Mouse (Mus musculus) CH12.LX (cell line): ENCODE data around the gene Dnttip2. TPM values are rescaled to one million over a fixed set of nuclear protein-coding genes. Genes with fewer than 3 reads are reported as not detected.

Experiments used
- DNase-seq: peaks from one replicate; pipeline ENCODE4 v3.0.0-alpha.2; 2013; ENCODE audit errors: extremely low read depth
- H3K27ac ChIP-seq: 2 replicates; pipeline ENCODE4 v1.5.1; 2012; ENCODE audit warnings: low read depth, mild to moderate bottlenecking, control low read depth, moderate library complexity; ENCODE audit not compliant: insufficient read depth
- H3K27me3 ChIP-seq: replicated peaks from 2 replicates; pipeline ENCODE3; 2012; ENCODE audit warnings: inconsistent platforms
- H3K36me3 ChIP-seq, 2 experiments: replicated peaks in 1 of 2; 2 replicates each; pipeline versions ENCODE3 to v1.6.1; 2012; ENCODE audit warnings: inconsistent platforms in 1 of 2, low read length in 1 of 2, mild to moderate bottlenecking in 1 of 2, mixed read lengths in 1 of 2, moderate library complexity in 1 of 2; ENCODE audit not compliant: control insufficient read depth in 1 of 2, insufficient read depth in 1 of 2
- H3K4me1 ChIP-seq, 2 experiments: 2 replicates each; pipeline ENCODE4 v1.6.1; 2012; ENCODE audit warnings: inconsistent platforms in 1 of 2, moderate library complexity in 1 of 2; ENCODE audit not compliant: insufficient read depth in 2 of 2, control insufficient read depth in 1 of 2
- H3K4me2 ChIP-seq: 2 replicates; pipeline ENCODE4 v1.6.1; 2012; ENCODE audit warnings: low read depth, mild to moderate bottlenecking, control low read depth; ENCODE audit not compliant: poor library complexity, insufficient read depth, severe bottlenecking
- H3K4me3 ChIP-seq, 3 experiments: fragments of 150-350 bp in 1 of 3; sonication (generic) in 1 of 3; replicated peaks in 1 of 3; 2 replicates each; pipeline versions ENCODE3 to v1.5.1; 2011 to 2012; ENCODE audit warnings: low read depth in 2 of 3, low read length in 2 of 3, mild to moderate bottlenecking in 2 of 3, moderate library complexity in 2 of 3, control low read depth in 1 of 3, improper control_type of control experiment in 1 of 3, inconsistent platforms in 1 of 3, mixed read lengths in 1 of 3; ENCODE audit not compliant: poor library complexity in 1 of 3
- H3K79me2 ChIP-seq: replicated peaks from 2 replicates; pipeline ENCODE4 v1.6.1; 2012; ENCODE audit warnings: mild to moderate bottlenecking, moderate library complexity; ENCODE audit not compliant: control insufficient read depth, poor library complexity, insufficient read depth, severe bottlenecking; ENCODE audit errors: extremely low read depth
- H3K9ac ChIP-seq: 2 replicates; pipeline ENCODE4 v1.6.1; 2012; ENCODE audit warnings: low read depth, mild to moderate bottlenecking, control low read depth, moderate library complexity; ENCODE audit not compliant: insufficient read depth
- H3K9me3 ChIP-seq: replicated peaks from 2 replicates; pipeline ENCODE3; 2012; ENCODE audit warnings: low read length, inconsistent platforms, mixed read lengths
- BHLHE40 ChIP-seq: IDR thresholded peaks from 2 replicates; pipeline ENCODE4 v1.6.1; 2011; ENCODE audit warnings: mild to moderate bottlenecking, low read depth, low read length, improper control_type of control experiment
- CHD1 ChIP-seq: IDR thresholded peaks from 2 replicates; pipeline ENCODE4 v1.6.1; 2012; ENCODE audit warnings: low read depth, low read length, improper control_type of control experiment, inconsistent platforms
- CHD2 ChIP-seq: IDR thresholded peaks from 2 replicates; pipeline ENCODE4 v1.6.1; 2011; ENCODE audit warnings: low read length, improper control_type of control experiment
- CTCF ChIP-seq, 2 experiments: IDR thresholded peaks in 1 of 2; conservative IDR thresholded peaks in 1 of 2; 2 replicates each; pipeline ENCODE4 v1.5.1; 2011 to 2012; ENCODE audit warnings: low read depth in 2 of 2, low read length in 2 of 2, improper control_type of control experiment in 1 of 2, inconsistent platforms in 1 of 2, mild to moderate bottlenecking in 1 of 2, moderate library complexity in 1 of 2
- E2F4 ChIP-seq: IDR thresholded peaks from 2 replicates; pipeline ENCODE4 v1.6.1; 2011; ENCODE audit warnings: low read depth, low read length, improper control_type of control experiment; ENCODE audit not compliant: insufficient replicate concordance
- EP300 ChIP-seq: IDR thresholded peaks from 2 replicates; pipeline ENCODE4 v1.6.1; 2011; ENCODE audit warnings: low read length, improper control_type of control experiment
- GABPA ChIP-seq: IDR thresholded peaks from 2 replicates; pipeline ENCODE4 v1.6.1; 2012; ENCODE audit warnings: low read depth, low read length, improper control_type of control experiment, inconsistent platforms; ENCODE audit not compliant: insufficient replicate concordance
- JUN ChIP-seq: IDR thresholded peaks from 2 replicates; pipeline ENCODE4 v1.6.1; 2011; ENCODE audit warnings: low read depth, mild to moderate bottlenecking, low read length, improper control_type of control experiment, moderate library complexity; ENCODE audit not compliant: insufficient read depth
- JUND ChIP-seq: conservative IDR thresholded peaks from 2 replicates; pipeline ENCODE4 v1.6.1; 2011; ENCODE audit warnings: low read depth, low read length, improper control_type of control experiment
- KAT2A ChIP-seq: IDR thresholded peaks from 2 replicates; pipeline ENCODE4 v1.6.1; 2012; ENCODE audit warnings: low read length, improper control_type of control experiment, inconsistent platforms; ENCODE audit not compliant: insufficient replicate concordance
- MAFK ChIP-seq: IDR thresholded peaks from 2 replicates; pipeline ENCODE4 v1.6.1; 2011; ENCODE audit warnings: low read length, improper control_type of control experiment; ENCODE audit not compliant: insufficient replicate concordance
- MAX ChIP-seq: IDR thresholded peaks from 2 replicates; pipeline ENCODE4 v1.6.1; 2011; ENCODE audit warnings: low read length, improper control_type of control experiment
- MAZ ChIP-seq: IDR thresholded peaks from 2 replicates; pipeline ENCODE4 v1.6.1; 2012; ENCODE audit warnings: low read depth, mild to moderate bottlenecking, inconsistent platforms, low read length, improper control_type of control experiment, moderate library complexity
- MEF2A ChIP-seq: IDR thresholded peaks from 2 replicates; pipeline ENCODE4 v1.6.1; 2014; ENCODE audit warnings: low read depth, mild to moderate bottlenecking, inconsistent platforms, low read length, improper control_type of control experiment, borderline replicate concordance
- MXI1 ChIP-seq: IDR thresholded peaks from 2 replicates; pipeline ENCODE4 v1.6.1; 2011; ENCODE audit warnings: mild to moderate bottlenecking, low read depth, low read length, improper control_type of control experiment
- MYC ChIP-seq: IDR thresholded peaks from 2 replicates; pipeline ENCODE4 v1.6.1; 2011; ENCODE audit warnings: low read depth, mild to moderate bottlenecking, improper control_type of control experiment, low read length
- NRF1 ChIP-seq: IDR thresholded peaks from 2 replicates; pipeline ENCODE4 v1.6.1; 2014; ENCODE audit warnings: low read depth, mild to moderate bottlenecking, inconsistent platforms, low read length, improper control_type of control experiment, moderate library complexity
- POLR2A ChIP-seq: IDR thresholded peaks from 2 replicates; pipeline ENCODE4 v1.6.1; 2011; ENCODE audit warnings: low read depth, mild to moderate bottlenecking, improper control_type of control experiment, low read length
- RCOR1 ChIP-seq: conservative IDR thresholded peaks from 2 replicates; pipeline ENCODE4 v1.6.1; 2012; ENCODE audit warnings: low read depth, mild to moderate bottlenecking, inconsistent platforms, low read length, improper control_type of control experiment
- SIN3A ChIP-seq: IDR thresholded peaks from 2 replicates; pipeline ENCODE4 v1.6.1; 2012; ENCODE audit warnings: low read length, improper control_type of control experiment, inconsistent platforms
- SMC3 ChIP-seq: IDR thresholded peaks from 2 replicates; pipeline ENCODE4 v1.6.1; 2011; ENCODE audit warnings: low read depth, low read length, improper control_type of control experiment
- TCF12 ChIP-seq: IDR thresholded peaks from 2 replicates; pipeline ENCODE4 v1.6.1; 2014; ENCODE audit warnings: low read depth, mild to moderate bottlenecking, inconsistent platforms, low read length, improper control_type of control experiment
- UBTF ChIP-seq: IDR thresholded peaks from 2 replicates; pipeline ENCODE4 v1.6.1; 2012; ENCODE audit warnings: low read depth, mild to moderate bottlenecking, inconsistent platforms, low read length, improper control_type of control experiment, moderate library complexity
- USF1 ChIP-seq: IDR thresholded peaks from 2 replicates; pipeline ENCODE4 v1.6.1; 2014; ENCODE audit warnings: low read depth, mild to moderate bottlenecking, inconsistent platforms, low read length, improper control_type of control experiment
- USF2 ChIP-seq: conservative IDR thresholded peaks from 2 replicates; pipeline ENCODE4 v1.6.1; 2011; ENCODE audit warnings: low read depth, low read length, improper control_type of control experiment
- ZC3H11A ChIP-seq: IDR thresholded peaks from 2 replicates; pipeline ENCODE4 v1.6.1; 2012; ENCODE audit warnings: low read depth, mild to moderate bottlenecking, inconsistent platforms, low read length, improper control_type of control experiment
- ZMIZ1 ChIP-seq: IDR thresholded peaks from 2 replicates; pipeline ENCODE4 v1.6.1; 2012; ENCODE audit warnings: low read depth, mild to moderate bottlenecking, inconsistent platforms, low read length, improper control_type of control experiment
- ZNF384 ChIP-seq: IDR thresholded peaks from 2 replicates; pipeline ENCODE4 v1.6.1; 2012; ENCODE audit warnings: low read depth, low read length, improper control_type of control experiment, inconsistent platforms
- dilution Hi-C: fragments of 300-500 bp; cut with MboI; formaldehyde crosslinking; loops from 2 replicates; pipeline ENCODE4 v1.14.3; 2020; ENCODE audit warnings: low sequenced_read_pairs; ENCODE audit not compliant: extremely low pct_unique_long_range_greater_than_20kb, extremely low pct_ligation_motif_present
- in situ Hi-C: fragments of 300-500 bp; cut with MboI; formaldehyde crosslinking; loops from 3 replicates; pipeline ENCODE4 v1.14.3; 2019; ENCODE audit warnings: low sequenced_read_pairs, low pct_ligation_motif_present, low pct_unique_long_range_greater_than_20kb, mixed read lengths
- polyA plus RNA-seq: library from polyadenylated mRNA; unstranded; fragments of >175 nt; gene quantifications from 2 replicates; pipeline ENCODE4 v1.2.1, GENCODE M21; 2012; ENCODE audit warnings: low read depth; ENCODE audit not compliant: insufficient read length
- total RNA-seq, 2 experiments: library from RNA; depleted of rRNA; stranded (reverse); fragments of 300-350 nt in 1 of 2; fragments of >200 nt in 1 of 2; gene quantifications; 2 replicates each; pipeline ENCODE4 v1.2.3; 2012 to 2014

Gene Dnttip2
- total and polyA plus RNA-seq, 3 experiments, result 41.9 to 141 (median 65.2) TPM

GRCm38 (mm10) chr3:122293223-122293953 lies 19.2 kb downstream of the Dnttip2 start:
- in situ Hi-C loops, result loop anchor here (25.0 kb wide), 1 partner anchor 619 kb away; the partner anchor contains the start of genes 1810037I17Rik and Gm10959

GRCm38 (mm10) chr3:122293954-122294850 lies 20.0 kb downstream of the Dnttip2 start, which contains the start of gene Bcar3:
TSS of gene Bcar3 (plus strand) at chr3:122294136.
- dilution Hi-C loops, result no loop called here
- Histone ChIP-seq H3K4me2 (peak within 1 kb of the TSS; percentile 91; the same call in 1 of the 2 replicates), H3K79me2 (no peaks in the 10 kb centered on the region), H3K27ac (peak within 1 kb of the TSS; percentile 64), H3K27me3 (no peaks in the 10 kb centered on the region), H3K36me3 (no peaks in the 10 kb centered on the region), H3K9me3 (no peaks in the 10 kb centered on the region), H3K4me3 (peak within 1 kb of the TSS; percentile 78 to 87 (median 87)), H3K4me1 (peaks cover 4 to 34% of the 10 kb centered on the region in 2 experiments; a peak in 2 of 4 replicates), H3K9ac (peak within 1 kb of the TSS; percentile 85)
- DNase-seq, result peak; percentile 95
- TF ChIP-seq MXI1, result peak; percentile 89
- no peak for TF ChIP-seq CHD2
- TF ChIP-seq MAZ, result no peak
- TF ChIP-seq CTCF (conservative IDR thresholded peaks at IDR 0.05 in 1 of 2, IDR thresholded peaks at IDR 0.05 in 1 of 2; ENCODE audit: low read depth in 2 of 2, low read length in 2 of 2), result no peak
- no peak for TF ChIP-seq SMC3
- in situ Hi-C loops, result loop anchor here (25.0 kb wide), 1 partner anchor 618 kb away; the partner anchor contains the start of genes 1810037I17Rik and Gm10959

More at GRCm38 (mm10) chr3:122293223-122293953, 19.2 kb downstream of the Dnttip2 start:
- Histone ChIP-seq H3K4me3 (peak overlapping the region; percentile 78 to 87 (median 87)), H3K36me3 (no peaks in the 10 kb centered on the region), H3K9ac (peak overlapping the region; percentile 85), H3K79me2 (no peaks in the 10 kb centered on the region), H3K27ac (peak overlapping the region; percentile 64), H3K4me1 (peaks cover 4 to 28% of the 10 kb centered on the region in 2 experiments; a peak in 2 of 4 replicates), H3K9me3 (no peaks in the 10 kb centered on the region), H3K27me3 (no peaks in the 10 kb centered on the region), H3K4me2 (peak overlapping the region; percentile 1; the same call in 1 of the 2 replicates)
- TF ChIP-seq MXI1 (no peak), CHD1 (no peak), ZNF384 (no peak), EP300 (no peak), BHLHE40 (no peak), MAX (no peak), NRF1 (0 out of 2 replicates have a peak, but pooled peaks have one; percentile 25), SIN3A (no peak), GABPA (no peak), ZC3H11A (no peak), MAZ (no peak), TCF12 (peak; percentile 36; the same call in 1 of the 2 replicates), KAT2A (no peak), SMC3 (no peak), MYC (no peak), POLR2A (peak; percentile 37; the same call in 1 of the 2 replicates), MEF2A (no peak), JUN (no peak), JUND (no peak), USF2 (no peak), RCOR1 (no peak), USF1 (no peak), ZMIZ1 (no peak), E2F4 (no peak), MAFK (no peak), UBTF (peak; percentile 93)
- dilution Hi-C loops, result no loop called here
- no peak for DNase-seq
